14 mouse cellular contexts compared by ENCODE assay signal in genomic region chr2:152050316-152050715, GRCm38 (mm10). TPM values are rescaled to one million over a fixed set of nuclear protein-coding genes. Genes with fewer than 3 reads are reported as not detected.
A peak's percentile ranks its signal among the peaks of the same experiment; 100 is the strongest.
DNase-seq lines count a peak whose midpoint lies in the region; ATAC-seq and TF ChIP-seq lines count a peak whose summit lies in the region.
"Had no signal": no experiment of that assay in that cellular context is flagged by ENCODE, and none has a peak within 500 bp of the region (broad histone marks: within the 10 kb centered on the region; RNA-seq: fewer than 3 reads in every experiment).

No protein-coding gene starts in this region.

- H3K9me3 ChIP-seq in CH12.LX (replicated peaks; ENCODE audit: low read length) = peaks cover 41% of the 10 kb centered on the region
- H3K9me3 ChIP-seq in hindbrain, embryonic 11.5 days (ENCODE audit: control insufficient read depth, low read length) = no peaks in the 10 kb centered on the region
- no peaks in the 10 kb centered on the region for H3K9me3 ChIP-seq in midbrain, embryonic 14.5 days (ENCODE audit: control insufficient read depth, low read length)
- H3K9me3 ChIP-seq in intestine, embryonic 16.5 days (ENCODE audit: control insufficient read depth, low read length) = no peaks in the 10 kb centered on the region

- no peaks in the 10 kb centered on the region for H3K36me3 ChIP-seq in CH12.LX (replicated peaks in 1 of 2; ENCODE audit: control insufficient read depth in 1 of 2, insufficient read depth in 1 of 2, low read length in 1 of 2)
- H3K36me3 ChIP-seq in hindbrain, embryonic 11.5 days (ENCODE audit: control insufficient read depth, insufficient read depth, low read length) = no peaks in the 10 kb centered on the region
- H3K36me3 ChIP-seq in midbrain, embryonic 14.5 days (ENCODE audit: control insufficient read depth, insufficient read depth, low read length) = no peaks in the 10 kb centered on the region
- no peaks in the 10 kb centered on the region for H3K36me3 ChIP-seq in intestine, embryonic 16.5 days (ENCODE audit: control insufficient read depth, insufficient read depth, low read length)

- dilution Hi-C loops in CH12.LX (cut with MboI; ENCODE audit: extremely low pct_ligation_motif_present, extremely low pct_unique_long_range_greater_than_20kb, low sequenced_read_pairs) = no loop called here

- peaks cover 14 to 35% of the 10 kb centered on the region in 2 experiments for H3K4me1 ChIP-seq in CH12.LX (ENCODE audit: control insufficient read depth in 1 of 2, insufficient read depth in 2 of 2)
- peaks cover 22% of the 10 kb centered on the region for H3K4me1 ChIP-seq in hindbrain, embryonic 11.5 days (replicated peaks; ENCODE audit: control insufficient read depth, insufficient read depth, low read length)
- H3K4me1 ChIP-seq in midbrain, embryonic 14.5 days (ENCODE audit: control insufficient read depth, insufficient read depth, low read length) = peaks cover 52% of the 10 kb centered on the region
- peaks cover 14% of the 10 kb centered on the region for H3K4me1 ChIP-seq in intestine, embryonic 16.5 days (ENCODE audit: control insufficient read depth, insufficient read depth, low read length)

- DNase-seq in CH12.LX (ENCODE audit: extremely low read depth) = peak; percentile 55
- peak; percentile 52 for DNase-seq in embryo, embryonic 10.5 days (ENCODE audit: low spot score)
- no peak for DNase-seq in hindbrain, embryonic 11.5 days (ENCODE audit: low spot score)
- DNase-seq in midbrain, embryonic 14.5 days = peak; percentile 82
- DNase-seq in layer of hippocampus, adult 11-12 months (ENCODE audit: low spot score) = no peak
- DNase-seq in lung, postnatal 36 days = no peak
- DNase-seq: cerebellum, adult 11-12 months; gastrocnemius, postnatal 25 days; kidney, postnatal 25 days; lung, adult 18-20 months; right cerebral cortex, postnatal 14 days had no signal

- H3K27me3 ChIP-seq in CH12.LX (replicated peaks) = peaks cover 33% of the 10 kb centered on the region
- H3K27me3 ChIP-seq in hindbrain, embryonic 11.5 days (ENCODE audit: control insufficient read depth, insufficient read depth, low read length) = peaks cover 15% of the 10 kb centered on the region
- H3K27me3 ChIP-seq in midbrain, embryonic 14.5 days (ENCODE audit: control insufficient read depth, insufficient read depth, low read length) = no peaks in the 10 kb centered on the region
- peaks cover 41% of the 10 kb centered on the region for H3K27me3 ChIP-seq in intestine, embryonic 16.5 days (replicated peaks; ENCODE audit: control insufficient read depth, insufficient read depth, low read length)

- no peak overlapping the region for H3K9ac ChIP-seq in CH12.LX (ENCODE audit: insufficient read depth, low read depth)
- peak overlapping the region; percentile 77 for H3K9ac ChIP-seq in hindbrain, embryonic 11.5 days (ENCODE audit: low read depth, low read length)
- H3K9ac ChIP-seq in midbrain, embryonic 14.5 days (replicated peaks; ENCODE audit: low read length) = peak overlapping the region; percentile 69
- no peak overlapping the region for H3K9ac ChIP-seq in intestine, embryonic 16.5 days (ENCODE audit: low read depth, low read length)

- H3K4me3 ChIP-seq in CH12.LX (replicated peaks in 1 of 3; ENCODE audit: low read depth in 2 of 3, low read length in 2 of 3, poor library complexity in 1 of 3) = no peak overlapping the region
- H3K4me3 ChIP-seq in hindbrain, embryonic 11.5 days (ENCODE audit: low read depth, low read length) = no peak overlapping the region
- H3K4me3 ChIP-seq in midbrain, embryonic 14.5 days (replicated peaks; ENCODE audit: low read depth, low read length) = no peak overlapping the region
- H3K4me3 ChIP-seq in intestine, embryonic 16.5 days (ENCODE audit: low read length) = no peak overlapping the region

- H3K27ac ChIP-seq in CH12.LX (ENCODE audit: insufficient read depth, low read depth) = no peak overlapping the region
- peak overlapping the region; percentile 98 for H3K27ac ChIP-seq in hindbrain, embryonic 11.5 days (ENCODE audit: low read depth, low read length)
- peak overlapping the region; percentile 90 for H3K27ac ChIP-seq in midbrain, embryonic 14.5 days (replicated peaks; ENCODE audit: low read depth, low read length)
- no peak overlapping the region for H3K27ac ChIP-seq in intestine, embryonic 16.5 days (ENCODE audit: low read length)
- H3K27ac ChIP-seq: stomach, postnatal 0 days had no signal

- TF ChIP-seq RAD21 in CH12.LX (IDR thresholded peaks at IDR 0.05; ENCODE audit: low read depth, low read length) = no peak

- no peak overlapping the region for H3K4me2 ChIP-seq in CH12.LX (ENCODE audit: insufficient read depth, low read depth, poor library complexity, severe bottlenecking)
- peak overlapping the region; percentile 93 for H3K4me2 ChIP-seq in hindbrain, embryonic 11.5 days (replicated peaks; ENCODE audit: low read depth, low read length)
- H3K4me2 ChIP-seq in midbrain, embryonic 14.5 days (ENCODE audit: low read length) = peak overlapping the region; percentile 92
- no peak overlapping the region for H3K4me2 ChIP-seq in intestine, embryonic 16.5 days (ENCODE audit: low read depth, low read length)

- ATAC-seq in hindbrain, embryonic 11.5 days (ENCODE audit: low FRiP score) = peak; percentile 25
- ATAC-seq in midbrain, embryonic 14.5 days (ENCODE audit: low FRiP score, low TSS enrichment) = peak; percentile 52
- ATAC-seq in intestine, embryonic 16.5 days = no peak

- TF ChIP-seq POLR2A in CH12.LX (IDR thresholded peaks at IDR 0.05; ENCODE audit: low read depth, low read length) = no peak

- no peak for TF ChIP-seq EP300 in CH12.LX (IDR thresholded peaks at IDR 0.05; ENCODE audit: low read length)

- H3K79me2 ChIP-seq in CH12.LX (replicated peaks; ENCODE audit: control insufficient read depth, extremely low read depth, insufficient read depth, poor library complexity, severe bottlenecking) = no peaks in the 10 kb centered on the region

- WGBS in hindbrain, embryonic 11.5 days = 5% methylated on average over 7 of the region's 7 CpGs
- 2% methylated on average over 7 of the region's 7 CpGs for WGBS in midbrain, embryonic 14.5 days
- 16% methylated on average over 7 of the region's 7 CpGs for WGBS in intestine, embryonic 16.5 days

- in situ Hi-C loops in CH12.LX (cut with MboI; ENCODE audit: low pct_ligation_motif_present, low pct_unique_long_range_greater_than_20kb, low sequenced_read_pairs) = no loop called here

- no peak for TF ChIP-seq CTCF in CH12.LX (conservative IDR thresholded peaks at IDR 0.05 in 1 of 2, IDR thresholded peaks at IDR 0.05 in 1 of 2; ENCODE audit: low read depth in 2 of 2, low read length in 2 of 2)

TF ChIP-seq in CH12.LX, 34 proteins besides CTCF, POLR2A, EP300 and RAD21:
- no peak for TF ChIP-seq NRF1 (IDR thresholded peaks at IDR 0.05; ENCODE audit: low read depth, low read length)
- TF ChIP-seq ZC3H11A (IDR thresholded peaks at IDR 0.05; ENCODE audit: low read depth, low read length) = no peak
- no peak for TF ChIP-seq JUND (conservative IDR thresholded peaks at IDR 0.05; ENCODE audit: low read depth, low read length)
- no peak for TF ChIP-seq POLR2AphosphoS2 (IDR thresholded peaks at IDR 0.05; ENCODE audit: low read depth, low read length)
- no peak for TF ChIP-seq MAX (IDR thresholded peaks at IDR 0.05; ENCODE audit: low read length)
- TF ChIP-seq GABPA (IDR thresholded peaks at IDR 0.05; ENCODE audit: insufficient replicate concordance, low read depth, low read length) = no peak
- TF ChIP-seq PAX5 (IDR thresholded peaks at IDR 0.05; ENCODE audit: low read length) = no peak
- no peak for TF ChIP-seq ZMIZ1 (IDR thresholded peaks at IDR 0.05; ENCODE audit: low read depth, low read length)
- no peak for TF ChIP-seq MXI1 (IDR thresholded peaks at IDR 0.05; ENCODE audit: low read depth, low read length)
- TF ChIP-seq ZNF384 (IDR thresholded peaks at IDR 0.05; ENCODE audit: low read depth, low read length) = no peak
- TF ChIP-seq USF2 (conservative IDR thresholded peaks at IDR 0.05; ENCODE audit: low read depth, low read length) = no peak
- TF ChIP-seq SIN3A (IDR thresholded peaks at IDR 0.05; ENCODE audit: low read length) = no peak
- TF ChIP-seq MAZ (IDR thresholded peaks at IDR 0.05; ENCODE audit: low read depth, low read length) = no peak
- no peak for TF ChIP-seq MYC (IDR thresholded peaks at IDR 0.05; ENCODE audit: low read depth, low read length)

RNA-seq across cellular contexts. Expression of gene Scrt2, which starts 31.0 kb away (rescaled TPM):
- total RNA-seq in CH12.LX (2012; rRNA removed) (not detected in 2 replicates), CH12.LX (2014; rRNA removed) (not detected in 2 replicates)
- polyA plus RNA-seq in CH12.LX (2012; ENCODE audit: insufficient read length, low read depth) = not detected in 2 replicates
- polyA plus RNA-seq in hindbrain, embryonic 11.5 days (2014; fragmentation: Nextera tagmentation; extraction: Ambion mirVana) = 27.1 and 31.4 TPM in 2 replicates
- polyA plus RNA-seq in midbrain, embryonic 14.5 days (2014; fragmentation: Nextera tagmentation; extraction: Ambion mirVana) = 16.4 and 18.4 TPM in 2 replicates
- polyA plus RNA-seq in intestine, embryonic 16.5 days (2015; fragmentation: Nextera tagmentation; extraction: Ambion mirVana) = not detected in 2 replicates
- total RNA-seq: gastrocnemius, postnatal 25 days; hematopoietic stem cell, adult 5-6 weeks had no signal
- polyA plus RNA-seq: stomach, postnatal 0 days had no signal

RNA-seq across cellular contexts. Expression of gene Slc52a3, which starts 54.0 kb away (rescaled TPM):
- total RNA-seq in CH12.LX (2012; rRNA removed) = 0.17 and 0.55 TPM in 2 replicates
- 0.23 TPM in 1 of 2 replicates, not detected in the other for total RNA-seq in CH12.LX (2014; rRNA removed)
- 0.12 and 0.17 TPM in 2 replicates for polyA plus RNA-seq in CH12.LX (2012; ENCODE audit: insufficient read length, low read depth)
- polyA plus RNA-seq in hindbrain, embryonic 11.5 days (2014; fragmentation: Nextera tagmentation; extraction: Ambion mirVana) = 0.56 and 0.73 TPM in 2 replicates
- polyA plus RNA-seq in midbrain, embryonic 14.5 days (2014; fragmentation: Nextera tagmentation; extraction: Ambion mirVana) = 0.42 and 0.74 TPM in 2 replicates
- polyA plus RNA-seq in intestine, embryonic 16.5 days (2015; fragmentation: Nextera tagmentation; extraction: Ambion mirVana) = 6.9 and 7.0 TPM in 2 replicates

RNA-seq across cellular contexts. Expression of gene Srxn1, which starts 55.0 kb away (rescaled TPM):
- total RNA-seq in CH12.LX (2012; rRNA removed) (not detected in 2 replicates), CH12.LX (2014; rRNA removed) (not detected in 2 replicates)
- polyA plus RNA-seq in CH12.LX (2012; ENCODE audit: insufficient read length, low read depth) = not detected in 2 replicates
- polyA plus RNA-seq in hindbrain, embryonic 11.5 days (2014; fragmentation: Nextera tagmentation; extraction: Ambion mirVana) = 13.4 and 14.8 TPM in 2 replicates
- 11.5 and 17.4 TPM in 2 replicates for polyA plus RNA-seq in midbrain, embryonic 14.5 days (2014; fragmentation: Nextera tagmentation; extraction: Ambion mirVana)
- polyA plus RNA-seq in intestine, embryonic 16.5 days (2015; fragmentation: Nextera tagmentation; extraction: Ambion mirVana) = 34.9 and 43.6 TPM in 2 replicates

Comparison
In these comparisons a context has a peak if more than half of its experiments do, and no peak if none do; other contexts are left out.
1. DNase-seq: peak in CH12.LX (single experiment), embryo, embryonic 10.5 days (single experiment) and midbrain, embryonic 14.5 days (single experiment); none in hindbrain, embryonic 11.5 days (single experiment), layer of hippocampus, adult 11-12 months (single experiment) and lung, postnatal 36 days (single experiment).
2. H3K27ac ChIP-seq: peak in hindbrain, embryonic 11.5 days (single experiment) and midbrain, embryonic 14.5 days (single experiment); none in CH12.LX (single experiment) and intestine, embryonic 16.5 days (single experiment).
3. H3K4me2 ChIP-seq: peak in hindbrain, embryonic 11.5 days (single experiment) and midbrain, embryonic 14.5 days (single experiment); none in CH12.LX (single experiment) and intestine, embryonic 16.5 days (single experiment).
4. H3K9ac ChIP-seq: peak in hindbrain, embryonic 11.5 days (single experiment) and midbrain, embryonic 14.5 days (single experiment); none in CH12.LX (single experiment) and intestine, embryonic 16.5 days (single experiment).
5. RNA of gene Scrt2, which starts 31.0 kb away (polyA plus RNA-seq): 27.1 to 31.4 TPM in hindbrain, embryonic 11.5 days and 16.4 to 18.4 TPM in midbrain, embryonic 14.5 days; not detected in intestine, embryonic 16.5 days and not detected in CH12.LX; every median in the first group is over 10 times any median in the second.
6. RNA of gene Srxn1, which starts 55.0 kb away (polyA plus RNA-seq): 34.9 to 43.6 TPM in intestine, embryonic 16.5 days, 11.5 to 17.4 TPM in midbrain, embryonic 14.5 days and 13.4 to 14.8 TPM in hindbrain, embryonic 11.5 days; not detected in CH12.LX; every median in the first group is over 10 times any median in the second.